Comparison of ENCODE assay signal across 8 mouse cellular contexts in the genomic region with DNA sequence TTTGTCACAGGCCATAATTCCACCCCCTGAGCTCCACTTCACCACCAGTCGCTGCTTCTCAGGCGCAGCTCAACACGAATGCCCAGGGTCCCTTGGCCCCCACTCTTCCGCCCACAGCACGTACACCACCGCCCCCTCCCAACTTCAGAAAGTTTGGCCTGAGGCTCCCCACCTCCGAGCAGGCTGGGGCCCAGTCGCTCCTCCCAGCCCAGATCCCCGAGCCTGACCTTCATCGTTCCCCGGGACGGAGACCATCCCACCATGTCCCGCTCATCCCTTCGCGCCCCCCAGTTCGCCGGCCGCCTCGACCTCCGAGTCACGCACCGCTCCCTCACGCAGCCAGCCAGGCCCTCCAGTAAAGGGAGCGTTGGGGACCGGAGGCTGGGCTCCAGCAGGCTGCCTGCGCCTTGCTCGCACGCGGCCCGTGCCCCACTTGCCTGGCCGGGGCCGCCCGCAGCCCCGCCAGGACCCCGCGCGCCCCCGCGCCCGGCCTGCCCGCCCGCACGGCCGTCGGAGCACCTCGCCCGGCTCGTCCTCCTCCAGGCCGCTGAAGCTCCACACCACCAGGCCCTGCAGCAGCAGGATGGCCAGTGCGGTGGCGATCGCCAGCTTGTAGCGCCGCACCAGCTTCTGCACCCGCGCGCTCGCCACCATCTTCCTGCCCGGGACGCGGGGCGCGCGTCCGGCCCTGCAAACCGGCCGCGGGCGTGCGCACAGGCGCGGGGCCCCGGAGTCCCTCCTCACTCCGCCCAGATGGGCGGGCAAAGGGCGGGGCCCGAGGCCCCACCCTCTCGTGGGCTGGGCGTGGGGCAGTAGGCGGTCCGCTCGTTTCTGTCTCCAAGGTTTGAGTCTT. TPM values are rescaled to one million over a fixed set of nuclear protein-coding genes. Genes with fewer than 3 reads are reported as not detected.
DNase-seq lines count a peak whose midpoint lies in the region; ATAC-seq and TF ChIP-seq lines count a peak whose summit lies in the region.

A gene (minus strand): TSS at position 762 of the 853 bp plus-strand sequence.

- H3K9ac ChIP-seq in ES-Bruce4 (ENCODE audit: low read depth, poor library complexity, severe bottlenecking): peak within 1 kb of the TSS; percentile 80
- peak within 1 kb of the TSS; percentile 94 for H3K9ac ChIP-seq in forebrain, embryonic 14.5 days (ENCODE audit: low read length)
- peak within 1 kb of the TSS; percentile 80 for H3K9ac ChIP-seq in neural tube, embryonic 15.5 days (replicated peaks)

- no peaks in the 10 kb centered on the region for H3K36me3 ChIP-seq in ES-Bruce4 (ENCODE audit: control insufficient read depth, insufficient read depth, low read length, poor library complexity, severe bottlenecking)
- H3K36me3 ChIP-seq in forebrain, embryonic 14.5 days (ENCODE audit: control insufficient read depth, insufficient read depth, low read length): no peaks in the 10 kb centered on the region
- H3K36me3 ChIP-seq in neural tube, embryonic 15.5 days: no peaks in the 10 kb centered on the region

- DNase-seq in forebrain, embryonic 14.5 days (ENCODE audit: low spot score): peak; percentile 96
- DNase-seq in heart, postnatal 14 days: peak; percentile 96
- peak; percentile 90 for DNase-seq in layer of hippocampus, adult 11-12 months (ENCODE audit: low spot score)
- peak; percentile 90 to 92 for DNase-seq in lung, adult 18-20 months
- DNase-seq in testis, postnatal 14 days (ENCODE audit: low spot score): peak; percentile 85

- H3K27me3 ChIP-seq in ES-Bruce4 (ENCODE audit: control insufficient read depth, insufficient read depth, low read length, poor library complexity, severe bottlenecking): no peaks in the 10 kb centered on the region
- H3K27me3 ChIP-seq in forebrain, embryonic 14.5 days (replicated peaks; ENCODE audit: control insufficient read depth, insufficient read depth, low read length): no peaks in the 10 kb centered on the region
- H3K27me3 ChIP-seq in neural tube, embryonic 15.5 days (replicated peaks): no peaks in the 10 kb centered on the region

- ATAC-seq in cerebellum, adult (ENCODE audit: insufficient number of reproducible peaks, low FRiP score, low TSS enrichment): peak; percentile 83
- ATAC-seq in forebrain, embryonic 14.5 days: peak; percentile 97
- ATAC-seq in neural tube, embryonic 15.5 days (ENCODE audit: low FRiP score): peak; percentile 96

- peak within 1 kb of the TSS; percentile 88 for H3K4me2 ChIP-seq in forebrain, embryonic 14.5 days (ENCODE audit: low read length)
- H3K4me2 ChIP-seq in neural tube, embryonic 15.5 days: peak within 1 kb of the TSS; percentile 80

- H3K9me3 ChIP-seq in ES-Bruce4 (replicated peaks; ENCODE audit: control insufficient read depth, insufficient read depth, low read length, poor library complexity, severe bottlenecking): no peaks in the 10 kb centered on the region
- no peaks in the 10 kb centered on the region for H3K9me3 ChIP-seq in forebrain, embryonic 14.5 days (replicated peaks; ENCODE audit: control insufficient read depth, low read length)
- no peaks in the 10 kb centered on the region for H3K9me3 ChIP-seq in neural tube, embryonic 15.5 days (replicated peaks)

- no peak for TF ChIP-seq CTCF in ES-Bruce4 (IDR thresholded peaks at IDR 0.05; ENCODE audit: low read depth, low read length)

- no peak for TF ChIP-seq EP300 in ES-Bruce4 (IDR thresholded peaks at IDR 0.05; ENCODE audit: insufficient read depth, low read depth, low read length)

- H3K4me1 ChIP-seq in ES-Bruce4 (ENCODE audit: control insufficient read depth, insufficient read depth, low read length): peaks cover 6% of the 10 kb centered on the region
- peaks cover 14% of the 10 kb centered on the region for H3K4me1 ChIP-seq in forebrain, embryonic 14.5 days (ENCODE audit: control insufficient read depth, insufficient read depth, low read length)
- H3K4me1 ChIP-seq in neural tube, embryonic 15.5 days: peaks cover 45% of the 10 kb centered on the region

- WGBS in forebrain, embryonic 14.5 days: 0% methylated on average over 77 of the region's 82 CpGs
- WGBS in neural tube, embryonic 15.5 days: under 1% methylated on average over 79 of the region's 82 CpGs

- intact Hi-C loops in heart, postnatal 14 days (cut with DNase I): loop anchor here (2.0 kb wide), 1 partner anchor 22 kb away; no protein-coding TSS in a partner anchor

- no peak within 1 kb of the TSS for H3K27ac ChIP-seq in ES-Bruce4 (ENCODE audit: insufficient read depth, low read length)
- peak within 1 kb of the TSS; percentile 84 for H3K27ac ChIP-seq in forebrain, embryonic 14.5 days (ENCODE audit: low read depth, low read length)
- peak within 1 kb of the TSS; percentile 91 for H3K27ac ChIP-seq in neural tube, embryonic 15.5 days (replicated peaks)

- H3K4me3 ChIP-seq in ES-Bruce4 (ENCODE audit: low read depth, low read length): peak within 1 kb of the TSS; percentile 81
- H3K4me3 ChIP-seq in forebrain, embryonic 14.5 days (ENCODE audit: low read depth, low read length): peak within 1 kb of the TSS; percentile 64
- peak within 1 kb of the TSS; percentile 81 for H3K4me3 ChIP-seq in neural tube, embryonic 15.5 days (replicated peaks)

- TF ChIP-seq POLR2A in ES-Bruce4 (IDR thresholded peaks at IDR 0.05; ENCODE audit: insufficient read depth, low read length): peak; percentile 60

RNA-seq across cellular contexts. Expression of the gene that starts here (rescaled TPM):
- polyA plus RNA-seq in ES-Bruce4 (2011; ENCODE audit: insufficient read depth, insufficient read length, low read depth, missing spikeins): 16.8 and 20.1 TPM in 2 replicates
- polyA plus RNA-seq in forebrain, embryonic 14.5 days (2014; fragmentation: Nextera tagmentation; extraction: Ambion mirVana): 6.9 and 8.2 TPM in 2 replicates
- 10 to 100 TPM; 12.5 to 15.1 TPM for total RNA-seq in heart, postnatal 14 days (2021)
- polyA plus RNA-seq in neural tube, embryonic 15.5 days (2015; fragmentation: Nextera tagmentation; extraction: Ambion mirVana): 15.4 and 16.8 TPM in 2 replicates
